Mouse (Mus musculus): ENCODE results near the gene Mybl2.

The Mybl2 gene

GRCm38 (mm10) chr2:163120626-163121352, 66.3 kb downstream of the Mybl2 start:
- no peak for DNase-seq

- DNase-seq: no peak
Observed at GRCm38 (mm10) chr2:163121353-163121660, 66.8 kb downstream of the Mybl2 start.

DNA sequence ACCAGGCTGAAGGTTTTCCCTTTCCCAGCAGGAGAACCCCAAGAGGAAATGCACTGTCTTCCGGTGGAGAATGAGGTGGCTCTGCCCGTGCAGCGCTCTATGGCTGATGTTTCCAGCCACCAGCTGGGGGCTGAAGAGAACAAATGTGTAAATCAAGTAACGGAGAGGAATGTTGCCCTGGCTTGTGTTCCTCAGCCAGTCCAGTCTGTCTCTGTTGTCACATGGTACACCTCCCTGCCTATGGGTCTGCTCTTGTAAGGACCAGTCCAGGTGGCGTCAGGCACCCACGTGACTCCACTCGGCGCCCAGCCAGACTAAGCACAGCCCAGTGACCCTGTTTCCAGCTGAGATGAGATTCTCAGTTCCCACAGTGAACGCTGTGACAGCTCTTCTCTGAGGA, 67.8 kb downstream of the Mybl2 start:
- peak; percentile 82 to 90 for DNase-seq

DNA sequence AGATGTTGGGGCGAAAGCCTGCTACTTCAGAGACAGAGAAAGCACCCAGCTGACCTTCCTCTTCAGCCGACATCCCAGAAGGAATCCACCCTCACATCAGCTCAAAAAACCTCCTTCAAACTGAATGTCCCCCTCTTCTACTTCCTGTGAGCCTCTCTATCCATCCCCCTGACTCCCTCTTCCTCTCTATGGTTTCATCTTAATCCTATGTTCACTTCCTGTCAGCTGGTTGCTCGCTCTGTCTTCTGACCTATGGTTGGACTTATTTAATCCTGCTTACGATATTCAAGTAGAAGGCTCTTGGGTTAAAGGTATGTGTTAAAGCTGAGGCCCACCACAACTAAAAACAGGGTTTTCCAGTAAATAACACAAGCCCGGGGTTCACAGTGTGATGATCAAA, 69.0 kb downstream of the Mybl2 start:
- DNase-seq: no peak

GRCm38 (mm10) chr2:163130837-163131236, 76.3 kb downstream of the Mybl2 start:
- no peak for DNase-seq

DNA sequence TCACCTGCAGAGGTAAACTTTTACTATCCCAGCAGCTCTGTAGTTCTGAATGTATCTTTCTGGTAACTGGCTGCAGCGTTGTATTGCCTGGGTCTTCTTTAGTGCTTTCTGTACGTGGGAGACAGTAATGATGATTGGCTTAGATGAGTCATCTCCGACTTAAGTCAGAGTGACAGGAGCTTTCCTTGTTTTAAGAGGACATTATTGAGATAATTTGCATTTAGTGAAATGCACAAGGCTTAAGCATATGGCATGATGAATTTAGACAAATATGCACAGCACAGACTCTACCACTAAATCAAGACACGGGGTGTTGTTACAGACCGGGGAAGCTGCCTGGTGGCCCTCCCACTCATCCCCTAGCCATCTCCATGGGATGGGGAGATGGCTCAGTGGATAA, 77.8 kb downstream of the Mybl2 start:
- no peak for DNase-seq
